Mouse (Mus musculus) left cerebral cortex, postnatal 14 days (tissue): ENCODE results near the gene Phactr1. TPM values are rescaled to one million over a fixed set of nuclear protein-coding genes. Genes with fewer than 3 reads are reported as not detected.

Source experiments
- DNase-seq, 2 experiments: peaks; one replicate each; pipeline ENCODE4 v3.0.0; 2021 to 2022; ENCODE audit warnings: low spot score in 2 of 2, mixed read lengths in 1 of 2
- intact Hi-C: fragments of 180-260 bp; cut with DNase I; formaldehyde crosslinking; loops from one replicate; pipeline ENCODE4 v1.15.1; 2025
- total RNA-seq, 2 experiments: library from RNA; stranded (reverse); gene quantifications; 2 replicates each; pipeline ENCODE4 v1.2.3; 2021

Gene Phactr1
- total RNA-seq, 2 experiments from 2014 or later = 449 to 512 TPM

- DNase-seq = no peak
- intact Hi-C loops = no loop called here
These were observed 454.0 kb downstream of the Phactr1 start for GRCm38 (mm10) chr13:43134468-43134867.

GRCm38 (mm10) chr13:43144720-43145418 lies 464.4 kb downstream of the Phactr1 start:
- intact Hi-C loops = no loop called here
- no peak for DNase-seq

- intact Hi-C loops = no loop called here
- DNase-seq = no peak
These were observed 466.3 kb downstream of the Phactr1 start for GRCm38 (mm10) chr13:43146515-43147258.

- intact Hi-C loops = no loop called here
- no peak for DNase-seq
These were observed 468.3 kb downstream of the Phactr1 start for GRCm38 (mm10) chr13:43148692-43149091.

GRCm38 (mm10) chr13:43149661-43150060 lies 469.2 kb downstream of the Phactr1 start:
- DNase-seq = no peak
- intact Hi-C loops = no loop called here

GRCm38 (mm10) chr13:43152005-43152520 lies 471.6 kb downstream of the Phactr1 start:
- no peak for DNase-seq
- intact Hi-C loops = no loop called here

GRCm38 (mm10) chr13:43157370-43157769 lies 476.9 kb downstream of the Phactr1 start:
- intact Hi-C loops = no loop called here
- DNase-seq = no peak

- no peak for DNase-seq
- intact Hi-C loops = no loop called here
These were observed 477.9 kb downstream of the Phactr1 start for GRCm38 (mm10) chr13:43158281-43158680.

GRCm38 (mm10) chr13:43159429-43159828 lies 479.0 kb downstream of the Phactr1 start:
- DNase-seq = no peak
- intact Hi-C loops = no loop called here

GRCm38 (mm10) chr13:43167721-43168120 lies 487.3 kb downstream of the Phactr1 start:
- no peak for DNase-seq
- intact Hi-C loops = no loop called here

GRCm38 (mm10) chr13:43171020-43171710 lies 490.7 kb downstream of the Phactr1 start, which contains the start of gene Tbc1d7:
Gene Tbc1d7, minus strand, starts transcription at chr13:43171501.
- peak; percentile 97 to 99 for DNase-seq
- intact Hi-C loops = loop anchor here (5.0 to 10.0 kb wide), 3 partner anchors 226 to 564 kb away; partner anchors contain the start of genes Mcur1 and Nol7

GRCm38 (mm10) chr13:43172036-43172713 lies 491.8 kb downstream of the Phactr1 start:
- DNase-seq = peak in 1 of 2 experiments; percentile 78
- intact Hi-C loops = loop anchor here (5.0 to 10.0 kb wide), 3 partner anchors 225 to 563 kb away; partner anchors contain the start of genes Mcur1 and Nol7

GRCm38 (mm10) chr13:43173262-43173661 lies 492.8 kb downstream of the Phactr1 start:
- peak; percentile 82 to 88 for DNase-seq
- intact Hi-C loops = loop anchor here (5.0 to 10.0 kb wide), 3 partner anchors 224 to 562 kb away; partner anchors contain the start of genes Mcur1 and Nol7

- intact Hi-C loops = loop anchor here (10.0 kb wide), 2 partner anchors 388 to 558 kb away; partner anchors contain the start of gene Mcur1
- no peak for DNase-seq
These were observed 496.3 kb downstream of the Phactr1 start for GRCm38 (mm10) chr13:43176676-43177075.

- no peak for DNase-seq
- intact Hi-C loops = loop anchor here (10.0 kb wide), 2 partner anchors 387 to 557 kb away; partner anchors contain the start of gene Mcur1
These were observed 496.9 kb downstream of the Phactr1 start for GRCm38 (mm10) chr13:43177317-43177716.

- intact Hi-C loops = loop anchor here (5.0 kb wide), 1 partner anchor 201 kb away; no protein-coding TSS in a partner anchor
- DNase-seq = no peak
These were observed 500.7 kb downstream of the Phactr1 start for GRCm38 (mm10) chr13:43181104-43181503.

- peak; percentile 92 to 93 for DNase-seq
- intact Hi-C loops = loop anchor here (5.0 kb wide), 1 partner anchor 200 kb away; no protein-coding TSS in a partner anchor
These were observed 502.2 kb downstream of the Phactr1 start for GRCm38 (mm10) chr13:43182465-43183201.
